Mouse (Mus musculus) spleen, adult 2 months (tissue): Measurements from ENCODE around the gene F830045P16Rik. TPM values are rescaled to one million over a fixed set of nuclear protein-coding genes. Genes with fewer than 3 reads are reported as not detected.
"Not testable (repeated sequence)": the region's sequence is repeated elsewhere in the genome, so short reads cannot be mapped to it uniquely, and the experiment has no call there.

Source experiments
- DNase-seq, 2 experiments: peaks; one replicate each; pipeline versions ENCODE4 v3.0.0 to v3.0.0-alpha.2; 2012 to 2021; ENCODE audit warnings: low spot score in 2 of 2, low read depth in 1 of 2
- H3K27ac ChIP-seq: fragments of 200-500 bp; 2 replicates; pipeline ENCODE4 v1.5.1; 2012; ENCODE audit warnings: low read length, inconsistent platforms; ENCODE audit not compliant: insufficient read depth
- H3K27me3 ChIP-seq: fragments of 200-500 bp; 2 replicates; pipeline ENCODE4 v1.6.1; 2012; ENCODE audit warnings: mild to moderate bottlenecking, moderate library complexity, low read length, inconsistent platforms; ENCODE audit not compliant: control insufficient read depth, insufficient read depth
- H3K36me3 ChIP-seq: fragments of 200-500 bp; 2 replicates; pipeline ENCODE4 v1.6.1; 2012; ENCODE audit warnings: mild to moderate bottlenecking, low read length, inconsistent platforms; ENCODE audit not compliant: control insufficient read depth, insufficient read depth
- H3K4me1 ChIP-seq: fragments of 200-500 bp; 2 replicates; pipeline ENCODE4 v1.6.1; 2011; ENCODE audit warnings: inconsistent platforms; ENCODE audit not compliant: control insufficient read depth, insufficient read depth, insufficient read length
- H3K4me3 ChIP-seq: fragments of 200-500 bp; 2 replicates; pipeline ENCODE4 v1.5.1; 2011; ENCODE audit warnings: mild to moderate bottlenecking, inconsistent platforms; ENCODE audit not compliant: insufficient read depth, insufficient read length; ENCODE audit errors: extremely low read depth
- CTCF ChIP-seq: fragments of 200-500 bp; IDR thresholded peaks from 2 replicates; pipeline ENCODE4 v1.5.1; 2011; ENCODE audit warnings: mild to moderate bottlenecking, inconsistent platforms; ENCODE audit not compliant: insufficient read depth, insufficient read length, insufficient replicate concordance; ENCODE audit errors: extremely low read depth
- POLR2A ChIP-seq: fragments of 200-500 bp; IDR thresholded peaks from 2 replicates; pipeline ENCODE4 v1.6.1; 2011; ENCODE audit warnings: low read depth, low read length, inconsistent platforms
- WGBS: fragments of 180-500 bp; shearing (Covaris S2); methylation state at CpG from one replicate; pipeline ENCODE4 v1.1.7; 2018; 5-methylcytosine and 5-hydroxymethylcytosine counted together
- polyA plus RNA-seq: library from polyadenylated mRNA; depleted of rRNA; stranded (reverse); fragments of >200 nt; gene quantifications from 2 replicates; pipeline ENCODE4 v1.2.3, GENCODE M21; 2012

Gene F830045P16Rik
- polyA plus RNA-seq, 1 experiment, result 0.07 TPM

DNA sequence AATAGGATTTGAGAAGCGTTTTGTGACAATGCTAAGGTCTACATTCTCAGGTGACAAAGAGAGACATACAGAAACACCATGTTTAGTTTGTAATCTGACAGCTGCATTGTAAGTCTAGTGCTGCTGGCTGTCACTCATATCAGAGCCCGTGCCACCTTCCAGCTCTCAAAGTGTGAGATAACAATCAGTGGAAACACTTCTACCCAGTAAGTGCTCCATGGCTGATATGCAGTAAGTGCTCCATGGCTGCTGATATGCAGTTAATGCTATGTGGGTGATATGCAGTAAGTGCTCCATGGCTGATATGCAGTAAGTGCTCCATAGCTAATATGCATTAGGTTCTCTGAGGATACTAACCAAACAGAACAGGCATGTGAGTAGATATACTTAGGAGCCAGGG, 65.6 kb downstream of the F830045P16Rik start:
- Histone ChIP-seq H3K4me3 (no peak overlapping the region), H3K4me1 (no peaks in the 10 kb centered on the region), H3K36me3 (no peaks in the 10 kb centered on the region), H3K27ac (no peak overlapping the region), H3K27me3 (no peaks in the 10 kb centered on the region)
- TF ChIP-seq POLR2A, result no peak
- no peak for TF ChIP-seq CTCF
- WGBS, result 71% methylated on average over 2 of the region's 2 CpGs
- no peak for DNase-seq

DNA sequence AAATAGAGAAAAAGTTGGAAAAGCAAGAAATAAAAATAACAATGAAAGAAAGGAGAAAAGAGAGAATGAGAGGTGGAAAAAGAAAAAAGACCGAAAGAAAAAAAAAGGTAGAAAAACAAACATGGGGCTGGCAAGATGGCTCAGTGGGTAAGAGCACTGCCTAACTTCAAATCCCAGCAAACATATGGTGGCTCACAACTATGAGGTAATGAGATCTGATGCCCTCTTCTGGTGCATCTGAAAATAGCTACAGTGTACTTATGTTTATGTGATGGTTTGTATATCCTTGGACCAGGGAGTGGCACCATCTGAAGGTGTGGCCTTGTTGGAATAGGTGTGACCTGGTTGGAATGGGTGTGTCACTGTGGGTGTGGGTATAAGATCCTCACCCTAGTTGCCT, 97.6 kb downstream of the F830045P16Rik start:
- 90% methylated on average over 1 of the region's 1 CpGs for WGBS

DNA sequence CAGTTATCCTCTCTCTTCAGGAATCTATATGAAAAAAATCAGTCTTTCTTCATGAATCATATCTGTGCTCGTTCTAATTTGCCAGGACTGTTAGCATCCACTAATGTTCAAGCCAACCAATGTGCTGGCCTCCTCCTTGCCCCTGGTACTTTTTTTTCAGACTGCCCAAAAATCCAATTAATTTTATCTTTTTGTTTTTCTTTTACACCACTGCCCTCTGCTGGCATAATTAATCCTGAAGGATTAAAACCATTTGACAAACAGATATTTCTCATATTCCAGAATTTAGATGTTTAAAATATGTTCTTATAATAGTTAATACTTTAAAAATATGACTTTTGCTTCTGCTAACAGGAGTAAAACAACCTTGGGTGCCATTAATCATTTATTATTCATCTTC, 101.2 kb downstream of the F830045P16Rik start:
- Histone ChIP-seq H3K36me3 (no peaks in the 10 kb centered on the region), H3K4me3 (no peak overlapping the region), H3K27me3 (no peaks in the 10 kb centered on the region), H3K4me1 (no peaks in the 10 kb centered on the region), H3K27ac (no peak overlapping the region)
- TF ChIP-seq POLR2A, result no peak
- no peak for DNase-seq
- WGBS, result 65% methylated on average over 1 of the region's 1 CpGs

More for the DNA sequence above, 97.6 kb downstream of the F830045P16Rik start:
- DNase-seq, H3K36me3 ChIP-seq, H3K27me3 ChIP-seq, H3K4me1 ChIP-seq, H3K27ac ChIP-seq, H3K4me3 ChIP-seq: not testable (repeated sequence)

DNA sequence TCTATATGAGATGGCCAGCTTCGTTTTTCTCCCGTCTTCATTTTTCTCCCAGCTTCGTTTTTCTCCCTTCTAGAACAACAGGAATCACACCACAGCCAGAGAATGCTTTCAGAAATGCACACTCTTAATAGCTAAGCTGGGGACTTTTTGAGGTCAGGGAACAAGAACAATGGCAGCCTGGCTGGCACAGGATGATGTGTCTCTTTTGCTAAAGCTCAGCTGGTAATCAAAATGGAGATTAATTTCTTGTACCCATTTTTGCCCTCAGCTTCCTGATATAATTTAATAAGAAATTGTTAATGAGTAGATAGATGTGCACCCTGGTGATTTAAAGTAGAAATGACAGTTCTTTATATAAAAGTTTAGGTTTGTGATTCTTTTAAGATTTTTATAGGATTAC, 112.7 kb downstream of the F830045P16Rik start:
- Histone ChIP-seq H3K4me1 (no peaks in the 10 kb centered on the region), H3K4me3 (no peak overlapping the region), H3K27me3 (no peaks in the 10 kb centered on the region), H3K36me3 (no peaks in the 10 kb centered on the region), H3K27ac (no peak overlapping the region)
- DNase-seq, result no peak
- TF ChIP-seq POLR2A (no peak), CTCF (no peak)
- WGBS, result 81% methylated on average over 3 of the region's 3 CpGs

DNA sequence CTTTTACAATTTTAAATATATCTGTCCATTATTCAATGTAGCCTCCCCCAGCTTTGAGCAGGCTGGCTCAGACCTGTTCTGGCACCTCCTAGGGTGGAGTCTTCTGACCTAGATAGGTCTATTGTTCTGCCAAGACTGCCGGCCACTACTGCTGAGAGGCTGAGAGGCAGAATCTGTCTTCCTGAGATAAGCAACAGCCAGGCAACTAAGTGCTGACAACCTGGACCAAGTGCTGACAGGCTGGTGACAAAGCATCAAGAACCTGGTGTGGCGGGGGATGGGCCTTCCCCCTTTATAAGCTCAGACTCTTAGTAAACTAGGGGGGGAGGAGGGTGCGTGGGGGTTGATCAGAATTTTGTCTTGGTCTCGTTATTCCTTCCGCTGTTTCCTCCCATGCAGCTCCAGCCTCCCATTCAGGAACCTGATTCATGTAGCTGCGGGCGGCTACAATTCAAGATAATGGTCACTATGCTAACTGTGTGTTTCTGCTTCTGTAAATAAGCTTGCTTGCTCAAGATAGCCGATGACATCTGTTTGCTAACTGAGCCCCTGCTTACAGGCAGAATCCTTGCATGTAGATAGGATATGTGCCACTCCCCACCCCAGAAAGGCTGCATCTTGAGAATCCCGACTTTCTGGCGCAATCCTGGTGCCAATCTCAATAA, 115.4 kb downstream of the F830045P16Rik start:
- Histone ChIP-seq H3K27me3 (no peaks in the 10 kb centered on the region), H3K27ac (no peak overlapping the region), H3K4me1 (no peaks in the 10 kb centered on the region), H3K4me3 (no peak overlapping the region), H3K36me3 (no peaks in the 10 kb centered on the region)
- TF ChIP-seq CTCF (no peak), POLR2A (no peak)
- WGBS, result 79% methylated on average over 10 of the region's 10 CpGs
- no peak for DNase-seq

DNA sequence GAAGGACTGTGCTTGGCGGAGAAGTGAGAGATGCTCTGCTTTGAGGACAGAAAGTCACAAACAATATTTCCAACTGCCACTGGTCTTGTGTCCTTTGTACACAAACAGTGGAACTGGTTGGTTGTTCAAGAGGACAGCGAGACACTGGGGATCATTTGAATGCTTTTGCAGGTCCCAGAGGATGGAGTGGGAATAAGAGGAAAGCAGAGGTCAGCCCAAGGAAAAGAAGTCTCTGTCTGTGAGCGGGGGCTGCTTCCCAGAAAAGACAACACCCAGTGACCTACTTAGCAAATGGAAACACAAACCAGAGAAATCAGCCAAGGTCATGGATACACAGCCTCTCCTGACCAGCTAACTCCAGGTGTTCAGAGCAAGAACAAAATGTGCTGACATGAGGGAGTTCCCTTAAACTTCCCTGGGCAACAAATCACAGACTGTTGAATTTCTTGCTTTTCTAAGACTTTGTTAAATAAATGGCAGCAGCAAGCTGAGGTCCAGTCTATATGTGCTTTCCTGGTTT, 117.0 kb downstream of the F830045P16Rik start:
- DNase-seq, result no peak
- TF ChIP-seq CTCF, result no peak
- no peak for TF ChIP-seq POLR2A
- 90% methylated on average over 3 of the region's 3 CpGs for WGBS
- Histone ChIP-seq H3K4me1 (no peaks in the 10 kb centered on the region), H3K36me3 (no peaks in the 10 kb centered on the region), H3K27ac (no peak overlapping the region), H3K27me3 (no peaks in the 10 kb centered on the region), H3K4me3 (no peak overlapping the region)

DNA sequence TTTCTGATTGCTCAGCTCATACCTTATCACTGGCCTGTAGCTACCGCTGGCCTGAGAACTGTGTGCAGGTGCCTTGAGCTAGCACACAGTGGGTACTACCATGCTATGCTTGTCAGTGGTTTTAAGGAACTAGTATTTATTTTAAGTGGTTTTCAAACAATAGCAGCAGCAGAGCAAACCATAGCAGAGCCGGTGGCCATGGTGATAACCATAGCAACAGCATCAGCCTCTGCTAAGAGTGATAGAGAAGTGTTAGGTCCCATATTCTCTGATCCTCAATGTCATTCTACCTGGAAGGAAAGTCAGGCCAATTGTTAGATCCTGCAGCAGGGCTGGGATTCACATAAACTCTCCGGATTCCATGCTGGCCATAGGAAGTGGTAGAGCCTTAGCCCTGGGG, 121.8 kb downstream of the F830045P16Rik start:
- WGBS, result 83% methylated on average over 3 of the region's 3 CpGs
- no peak for DNase-seq
- TF ChIP-seq CTCF, result no peak
- TF ChIP-seq POLR2A, result no peak
- no peak overlapping the region for H3K27ac ChIP-seq
- H3K36me3 ChIP-seq, result no peaks in the 10 kb centered on the region
- H3K4me3 ChIP-seq, result no peak overlapping the region
- no peaks in the 10 kb centered on the region for H3K27me3 ChIP-seq
- no peaks in the 10 kb centered on the region for H3K4me1 ChIP-seq
